Mouse (Mus musculus): Measurements from ENCODE around the gene Chn1.

DNA sequence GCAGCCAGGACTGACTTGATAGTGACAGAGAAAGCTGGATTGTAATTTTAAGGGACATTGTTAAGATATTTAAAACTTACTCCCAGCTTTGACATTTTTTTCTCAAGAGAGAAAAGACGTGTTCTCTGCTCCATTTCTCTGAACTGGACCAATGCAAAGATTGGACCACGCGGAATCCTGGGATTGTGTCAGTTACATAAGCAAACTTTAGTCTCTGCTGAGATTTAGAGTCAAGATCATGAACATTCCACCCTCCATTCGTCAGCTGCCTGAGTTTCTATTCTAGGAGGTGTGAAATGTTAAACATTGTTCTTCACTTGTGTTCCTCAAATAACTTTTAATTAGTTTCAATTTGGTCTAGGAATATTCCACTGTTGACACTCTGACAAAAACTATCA is 188.0 kb downstream of the Chn1 start:
- no peak for TF ChIP-seq CTCF (IDR thresholded peaks at IDR 0.05)
- TF ChIP-seq EP300 (IDR thresholded peaks at IDR 0.05): no peak
